Mouse (Mus musculus) layer of hippocampus, postnatal 36 days (tissue): ENCODE measurements around the gene Fbxo6. TPM values are rescaled to one million over a fixed set of nuclear protein-coding genes. Genes with fewer than 3 reads are reported as not detected.

Experiments used
- DNase-seq, 2 experiments: peaks; one replicate each; pipeline ENCODE4 v3.0.0; 2022
- total RNA-seq, 2 experiments: library from RNA; stranded (reverse); gene quantifications; 2 replicates each; pipeline ENCODE4 v1.2.3; 2021

Gene Fbxo6
- total RNA-seq, 2 experiments from 2014 or later = 28.5 to 29.1 TPM

DNA sequence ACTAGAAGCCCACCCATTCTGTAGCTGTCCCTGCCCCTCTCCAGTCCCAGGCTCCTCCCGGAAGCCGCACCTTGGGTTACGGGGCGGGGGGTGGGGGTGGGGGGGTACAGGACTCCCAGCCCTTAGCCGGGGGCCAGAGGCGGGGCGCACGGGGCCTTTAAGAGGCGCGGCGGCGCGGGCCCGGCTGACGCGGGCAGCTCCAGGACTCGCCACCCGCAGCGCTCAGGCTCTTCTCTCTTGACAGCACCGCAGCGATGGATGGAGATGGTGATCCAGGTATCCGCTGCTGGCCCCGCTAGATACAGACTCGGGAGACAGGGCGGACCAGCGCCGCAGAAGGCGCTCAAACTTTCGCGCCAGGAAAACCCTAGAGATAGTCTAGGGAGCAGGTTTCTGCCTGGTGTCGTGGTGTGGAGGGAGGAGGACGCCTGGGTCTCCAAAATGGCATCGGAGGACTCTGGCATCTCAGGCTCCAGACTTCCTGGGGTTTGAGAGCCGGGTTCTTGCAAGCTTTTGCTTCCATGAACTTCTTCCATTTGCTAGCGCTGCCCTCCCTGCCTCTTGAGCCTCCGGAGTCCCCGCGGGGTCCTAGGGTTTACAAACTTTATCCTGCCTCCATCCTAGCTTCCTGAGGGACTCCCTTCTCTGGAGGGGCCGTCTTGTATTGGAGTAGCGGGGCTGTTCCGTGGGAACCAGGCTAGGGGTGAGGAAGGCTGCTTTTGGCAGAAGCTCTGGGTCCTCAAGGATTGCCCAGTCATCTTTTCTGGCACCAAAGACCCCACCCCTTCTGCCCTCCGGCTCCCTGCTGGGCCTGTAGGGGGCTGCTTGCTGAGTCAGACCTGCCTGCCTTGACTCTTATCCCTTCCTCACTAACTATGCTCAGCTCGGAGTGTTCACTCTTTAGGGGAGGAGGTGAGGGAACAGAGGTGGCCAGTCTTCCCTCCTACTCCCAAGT is 8.8 kb upstream of the Fbxo6 start, which contains the start of the genes Fbxo44 and Fbxo2:
TSS of gene Fbxo44 (minus strand) at position 47 of the 955 bp plus-strand sequence.
TSS of gene Fbxo2 (plus strand) at position 186 of the 955 bp plus-strand sequence.
- DNase-seq = peak; percentile 51 to 58

DNA sequence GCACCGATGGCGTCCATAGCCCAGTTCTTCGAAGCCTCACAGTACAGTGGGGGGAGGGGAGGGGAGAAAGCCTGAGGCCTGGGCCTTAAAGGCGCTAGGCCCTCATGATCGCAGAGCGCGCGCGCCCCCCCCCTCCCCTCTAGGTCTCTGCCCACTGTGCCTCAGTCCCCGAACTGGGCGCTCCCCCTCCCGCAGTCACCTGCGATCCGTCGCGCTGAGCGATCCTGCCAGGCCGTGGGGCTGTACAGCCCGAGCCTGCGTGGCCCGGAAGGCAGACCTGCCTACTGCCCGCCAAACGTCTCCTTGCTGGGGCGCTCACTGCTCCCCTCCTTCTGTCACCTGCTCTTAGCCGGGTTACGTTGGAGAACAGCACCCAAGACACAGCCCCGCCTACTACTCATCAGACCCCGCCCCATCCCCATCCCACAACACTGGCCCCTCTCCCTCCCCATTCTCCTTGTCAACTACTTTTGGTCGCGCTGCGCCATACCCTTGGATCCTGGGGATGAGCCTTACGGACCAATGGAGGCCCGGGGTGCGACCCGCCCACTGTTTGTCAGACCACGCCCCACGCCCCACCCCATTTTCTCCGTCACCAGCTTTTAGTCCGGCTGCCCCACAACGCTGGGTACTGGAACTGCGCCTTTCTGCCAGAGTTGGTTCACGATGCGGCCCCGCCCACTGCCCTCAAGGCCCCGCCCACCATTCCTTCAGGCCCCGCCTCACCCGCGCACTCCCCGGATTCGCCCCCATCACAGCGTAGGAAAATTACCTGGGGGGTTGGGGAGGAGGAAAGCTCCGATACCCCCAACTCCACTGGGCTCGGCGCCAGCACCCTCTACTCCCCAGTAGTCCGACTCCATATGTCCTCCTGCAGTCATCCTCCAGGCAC is 7.8 kb upstream of the Fbxo6 start:
- DNase-seq = peak; percentile 97 to 98

DNA sequence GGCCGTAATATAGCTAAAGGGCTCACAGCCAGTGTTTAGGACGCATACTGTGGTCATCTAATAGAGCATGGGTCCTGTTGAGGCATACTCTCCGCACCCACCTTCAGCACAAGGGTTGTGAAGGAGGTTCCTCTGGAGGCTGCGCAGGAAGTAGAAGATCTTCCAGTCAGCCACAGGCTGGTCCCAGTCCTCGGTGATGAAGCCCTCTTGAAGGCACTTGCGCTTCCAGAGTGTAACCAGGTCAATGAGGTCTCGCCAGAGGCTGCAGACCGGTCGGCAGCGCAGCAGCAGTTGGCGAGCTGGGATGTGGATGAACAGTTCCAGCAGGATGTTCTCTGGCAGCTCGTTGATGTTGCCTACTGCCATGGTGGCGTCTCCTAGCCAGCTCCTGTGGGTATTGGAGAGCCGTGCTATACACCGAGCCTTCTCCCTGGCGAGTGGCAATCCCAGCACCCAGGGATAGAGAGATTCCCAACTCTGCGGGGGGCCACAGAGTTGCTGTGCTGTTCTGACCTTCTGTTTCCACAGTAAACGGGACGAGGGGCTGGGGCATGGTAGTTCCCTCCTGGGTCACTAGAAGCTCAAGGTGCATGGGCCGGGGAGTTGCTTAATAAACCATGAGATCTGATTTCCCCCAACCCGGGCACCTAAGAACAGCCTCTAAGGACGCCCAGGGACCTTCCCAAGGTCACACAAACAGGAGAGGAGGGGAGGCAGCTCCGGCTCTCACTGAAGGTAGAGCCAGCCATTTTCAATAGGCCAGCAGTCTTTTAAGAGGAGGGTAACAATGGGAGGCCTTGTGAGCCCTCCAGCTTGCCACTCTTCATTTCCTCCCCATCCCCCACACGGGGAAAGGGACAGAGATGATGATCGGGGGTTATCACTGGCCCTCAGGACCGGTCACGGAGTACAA is 6.8 kb upstream of the Fbxo6 start:
- DNase-seq = peak; percentile 56 to 61

DNA sequence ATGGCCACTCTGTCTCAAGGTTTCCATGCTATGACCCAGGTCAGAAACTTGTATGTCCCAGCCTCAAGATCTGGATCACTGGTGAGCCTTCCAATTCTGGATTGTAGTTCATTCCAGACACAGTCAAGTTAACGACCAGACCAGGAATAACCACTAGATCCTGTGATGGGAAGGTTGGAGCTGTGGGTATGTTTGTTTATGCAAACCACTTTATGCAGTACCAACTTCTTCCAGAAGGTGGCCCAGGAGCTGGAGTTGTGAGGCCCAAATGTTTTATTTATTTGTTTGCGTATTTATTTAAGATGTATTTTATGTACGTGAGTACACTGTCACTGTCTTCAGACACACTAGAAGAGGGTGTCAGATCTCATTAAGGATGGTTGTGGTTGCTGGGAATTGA is 3.0 kb upstream of the Fbxo6 start:
- no peak for DNase-seq

DNA sequence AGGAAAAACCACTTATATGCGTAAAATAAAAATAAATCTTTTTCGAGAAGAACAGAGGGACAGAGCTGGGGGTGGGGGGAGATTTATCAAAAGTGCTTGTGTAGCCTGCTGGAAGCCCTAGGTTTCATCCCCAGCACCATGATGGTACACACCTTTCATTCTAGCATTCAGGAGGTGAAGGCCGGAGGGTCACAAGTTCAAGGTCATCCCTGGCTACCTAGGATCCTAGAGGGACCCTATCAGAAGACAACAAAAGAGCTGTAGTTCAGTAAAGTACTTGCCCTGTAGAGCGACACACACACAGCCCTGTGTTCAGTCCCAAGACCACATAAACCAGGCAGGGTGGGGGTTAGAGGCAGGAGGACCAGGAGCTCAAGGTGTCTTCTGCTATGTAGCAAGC is 2.1 kb upstream of the Fbxo6 start:
- no peak for DNase-seq

DNA sequence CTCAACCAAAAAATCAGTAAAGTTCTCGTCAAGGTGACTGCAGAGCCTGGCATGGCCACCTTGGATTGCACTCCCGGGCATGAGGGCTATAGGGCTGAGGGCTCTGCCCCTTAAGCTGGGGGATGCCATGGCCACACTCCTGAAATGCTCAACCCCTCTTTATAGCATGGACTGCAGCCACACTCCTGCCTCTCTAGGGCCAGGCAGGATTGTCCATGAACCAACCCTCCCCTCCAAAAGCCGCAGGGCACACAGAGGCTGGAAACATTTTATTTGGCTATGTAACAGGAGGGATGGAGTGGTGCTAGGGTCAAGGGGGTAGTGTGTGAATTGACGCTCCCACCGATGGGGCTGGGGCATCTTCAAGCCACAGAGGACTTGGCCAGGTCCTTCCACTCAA is 607 bp upstream of the Fbxo6 start:
- DNase-seq = no peak

DNA sequence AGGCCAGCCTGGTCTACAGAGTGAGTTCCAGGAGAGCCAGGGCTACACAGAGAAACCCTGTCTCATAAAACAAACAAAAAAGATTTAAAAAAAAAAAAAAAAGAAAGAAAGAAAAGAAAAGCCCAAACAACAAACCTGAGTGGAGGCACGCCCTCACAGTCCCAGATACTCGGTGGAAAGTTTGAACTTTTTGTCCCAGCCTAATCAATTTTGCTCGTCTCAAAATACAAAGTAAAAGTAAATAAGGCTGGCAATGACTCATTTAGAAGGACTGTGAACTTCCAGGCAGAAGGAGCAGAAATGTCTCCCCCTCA is 1.0 kb downstream of the Fbxo6 start:
- DNase-seq = no peak

DNA sequence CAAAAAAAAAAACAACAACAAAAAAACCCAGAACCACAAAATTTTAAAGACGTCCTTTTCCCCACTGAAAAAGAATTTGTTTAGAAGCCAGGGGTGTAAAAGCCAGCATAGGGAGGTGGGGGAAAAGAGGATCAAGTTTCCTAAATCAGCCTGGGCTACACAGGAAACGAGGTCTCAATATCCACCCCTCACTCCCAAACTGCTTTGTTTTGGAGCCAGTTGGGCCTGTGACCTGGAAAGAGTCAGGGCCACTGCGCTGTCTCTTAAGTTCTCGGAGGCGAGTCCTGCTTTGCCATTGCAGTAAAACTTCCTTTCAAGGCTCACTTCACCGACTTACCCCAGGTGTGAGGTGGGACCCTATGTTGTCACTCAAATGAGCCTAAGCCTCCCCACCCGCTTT is 1.7 kb downstream of the Fbxo6 start:
- no peak for DNase-seq

DNA sequence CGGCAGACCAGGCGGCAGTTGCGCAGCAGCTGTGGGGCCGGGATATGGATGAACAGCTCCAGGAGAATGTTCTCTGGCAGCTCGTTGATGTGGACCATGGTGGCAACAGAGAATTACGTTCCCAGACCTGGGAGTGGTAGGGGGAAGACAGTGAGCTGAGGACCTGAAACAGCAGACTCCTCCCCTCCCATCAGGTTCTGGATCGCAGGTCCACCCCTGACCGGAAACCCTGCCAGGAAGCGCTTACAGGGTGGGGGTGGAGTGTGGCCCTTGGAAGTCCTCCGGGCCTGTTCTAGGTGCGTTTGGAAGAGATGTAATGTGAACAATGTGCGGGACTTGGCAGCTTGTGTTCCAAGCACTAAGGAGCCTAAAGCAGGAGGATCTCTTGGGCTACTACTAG is 2.4 kb downstream of the Fbxo6 start:
- DNase-seq = no peak

DNA sequence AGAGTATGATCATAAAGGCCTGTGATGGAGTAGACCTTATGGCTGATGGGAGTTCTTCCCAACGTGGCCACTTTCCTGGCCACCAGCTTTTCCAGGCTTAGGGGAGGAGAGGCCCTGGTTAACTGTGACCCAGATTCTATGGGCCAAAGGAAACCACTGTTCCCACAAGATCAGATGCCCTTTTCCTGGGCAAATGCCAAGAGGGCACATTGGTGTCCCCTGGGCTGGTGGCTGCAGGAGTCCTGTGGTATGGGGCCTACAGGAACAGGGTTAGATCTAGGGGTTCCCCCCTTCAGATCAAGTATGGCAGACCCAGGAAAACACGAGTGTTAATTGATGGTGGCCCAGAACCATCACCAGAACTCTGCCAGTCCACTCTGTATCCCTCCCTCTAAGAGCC is 4.2 kb downstream of the Fbxo6 start:
- DNase-seq = no peak

DNA sequence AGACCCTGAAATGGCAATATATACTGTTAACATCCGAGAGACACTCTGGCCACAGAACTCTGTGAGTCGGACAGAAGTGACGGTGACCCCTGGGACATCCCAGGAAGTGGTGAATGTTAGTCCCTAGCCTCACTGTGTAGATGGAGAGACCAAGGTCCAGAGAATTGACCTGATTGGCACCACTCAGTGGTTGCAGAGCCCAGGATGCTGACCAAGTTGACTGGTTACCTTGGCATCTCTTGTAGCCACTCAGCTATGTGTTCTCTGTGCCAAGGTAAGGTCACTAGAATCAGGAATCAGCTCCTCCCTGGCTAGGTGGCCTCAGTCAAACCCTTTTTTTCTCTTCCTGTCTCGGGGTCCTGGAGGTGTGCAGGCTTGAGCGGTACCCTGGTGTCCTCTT is 8.2 kb downstream of the Fbxo6 start:
- no peak for DNase-seq

DNA sequence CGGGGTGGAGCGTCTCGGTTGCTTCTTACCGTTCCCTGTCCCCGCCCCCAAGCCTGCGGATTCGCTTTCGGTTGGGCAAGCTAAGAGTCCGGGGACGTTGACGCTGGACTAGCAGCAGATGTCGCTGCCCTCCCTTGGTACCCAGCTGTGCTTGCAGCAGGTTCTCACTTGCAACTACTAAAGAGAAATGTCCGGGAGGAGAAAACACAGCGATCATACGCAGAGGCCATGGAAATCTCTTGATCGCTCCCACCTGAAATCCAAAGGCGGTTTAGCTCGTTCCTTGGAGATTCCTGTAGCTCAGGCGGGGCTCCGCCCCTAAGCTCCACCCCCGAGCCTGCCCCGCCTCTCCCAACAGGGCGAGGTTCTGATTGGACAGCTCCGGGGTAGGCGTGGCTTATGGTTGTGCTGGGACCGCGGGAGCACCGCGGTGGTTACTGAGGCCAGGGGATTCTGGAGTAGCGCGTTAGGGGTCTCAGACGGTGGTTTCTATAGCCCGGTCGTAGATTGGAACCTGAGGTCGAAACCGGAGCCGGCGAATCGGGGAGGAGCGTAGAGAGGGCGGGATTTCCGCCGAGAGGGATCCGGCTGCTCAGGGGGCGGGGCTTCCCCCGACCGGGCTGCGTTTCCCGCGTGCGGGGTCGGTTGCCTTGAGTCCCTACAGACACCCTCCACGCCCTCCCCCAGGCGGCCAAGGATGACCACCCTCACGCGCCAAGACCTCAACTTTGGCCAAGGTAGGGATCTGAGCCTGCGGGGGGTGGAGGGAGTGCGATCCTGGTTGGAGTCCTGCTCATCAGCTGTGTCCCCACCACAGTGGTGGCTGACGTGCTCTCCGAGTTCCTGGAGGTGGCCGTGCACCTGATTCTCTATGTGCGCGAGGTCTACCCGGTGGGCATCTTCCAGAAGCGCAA is 11.6 kb downstream of the Fbxo6 start:
- DNase-seq = peak; percentile 94

DNA sequence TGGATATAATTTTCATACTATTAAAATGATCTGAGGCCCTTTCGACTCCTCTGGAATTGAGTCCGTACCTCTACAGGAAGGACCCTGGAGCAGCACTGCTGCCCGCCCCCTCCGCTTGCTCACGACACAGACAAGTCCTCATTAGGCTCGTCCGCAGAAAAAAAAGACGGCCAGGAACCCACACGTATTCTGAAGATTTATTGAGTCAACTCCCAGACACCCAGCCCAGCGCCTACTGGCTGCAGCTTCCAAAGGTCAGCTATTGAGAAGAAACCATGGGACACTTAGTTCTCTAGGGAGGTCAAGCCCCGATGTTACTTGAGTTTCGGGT is 12.2 kb downstream of the Fbxo6 start:
- DNase-seq = no peak

DNA sequence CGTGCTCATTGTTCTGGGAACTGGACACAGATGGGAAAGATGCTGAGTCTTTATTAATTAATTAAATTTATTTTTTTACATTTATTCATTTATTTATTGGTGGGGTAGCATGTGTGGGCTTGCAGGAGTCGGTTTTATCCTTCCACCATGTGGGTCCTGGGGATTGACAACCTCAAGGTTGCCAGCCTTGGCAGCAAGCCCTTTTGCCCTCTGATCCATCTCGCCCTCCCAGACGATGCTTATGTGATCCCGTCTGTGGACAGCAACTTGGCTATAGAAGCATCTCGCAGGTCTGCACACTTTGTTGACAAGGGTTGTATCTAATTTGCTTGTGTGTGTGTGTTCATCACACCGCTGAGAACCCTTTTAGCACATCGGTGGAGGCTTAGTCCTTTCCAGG is 14.4 kb downstream of the Fbxo6 start:
- DNase-seq = no peak

DNA sequence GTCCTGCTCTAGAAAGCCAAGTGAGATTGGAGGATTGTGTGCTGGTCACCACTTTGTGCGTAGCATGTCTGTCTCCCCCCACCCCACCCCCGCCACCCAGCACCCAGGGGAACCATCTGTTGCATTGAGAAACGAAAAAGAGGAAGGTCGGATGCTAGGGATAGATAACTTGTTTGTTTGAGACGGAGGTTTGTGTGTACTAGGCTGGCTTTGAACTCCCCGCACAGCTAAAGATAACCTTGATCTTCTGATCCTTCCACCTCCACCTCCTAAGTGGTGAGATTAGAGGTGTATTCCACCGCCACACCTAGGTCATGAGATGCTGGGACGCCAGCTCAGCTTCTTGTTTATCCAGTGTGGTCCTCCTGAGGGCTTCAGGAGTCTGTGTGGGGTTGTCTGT is 17.0 kb downstream of the Fbxo6 start:
- DNase-seq = no peak

DNA sequence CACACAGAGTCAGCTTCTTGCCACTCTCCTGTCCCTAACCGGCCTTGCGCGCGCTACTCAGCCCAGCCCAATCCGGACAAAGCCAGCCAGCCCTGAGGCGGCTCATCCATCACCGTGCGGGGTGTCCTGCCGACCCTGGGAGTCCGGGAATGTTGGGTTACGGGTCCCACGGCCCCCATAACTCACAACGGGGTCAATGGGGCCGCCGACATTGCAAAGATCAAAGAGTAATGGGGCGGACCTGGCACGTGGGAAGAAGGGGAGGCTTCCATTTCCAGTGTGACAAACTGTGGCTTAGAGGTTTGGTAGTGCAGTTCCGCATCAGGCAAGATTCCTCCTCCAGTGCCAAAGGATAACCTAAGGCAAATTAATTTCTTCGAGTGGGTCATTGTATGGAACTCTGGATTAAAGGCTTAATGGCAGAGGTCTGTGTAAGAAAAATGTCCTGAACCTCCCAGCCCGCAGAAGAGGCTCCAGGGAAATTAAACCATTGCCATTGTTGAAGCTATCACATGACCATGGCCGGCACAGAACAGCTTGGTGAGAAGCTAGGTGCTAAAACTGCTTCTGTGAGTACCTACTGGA is 20.4 kb downstream of the Fbxo6 start:
- no peak for DNase-seq

DNA sequence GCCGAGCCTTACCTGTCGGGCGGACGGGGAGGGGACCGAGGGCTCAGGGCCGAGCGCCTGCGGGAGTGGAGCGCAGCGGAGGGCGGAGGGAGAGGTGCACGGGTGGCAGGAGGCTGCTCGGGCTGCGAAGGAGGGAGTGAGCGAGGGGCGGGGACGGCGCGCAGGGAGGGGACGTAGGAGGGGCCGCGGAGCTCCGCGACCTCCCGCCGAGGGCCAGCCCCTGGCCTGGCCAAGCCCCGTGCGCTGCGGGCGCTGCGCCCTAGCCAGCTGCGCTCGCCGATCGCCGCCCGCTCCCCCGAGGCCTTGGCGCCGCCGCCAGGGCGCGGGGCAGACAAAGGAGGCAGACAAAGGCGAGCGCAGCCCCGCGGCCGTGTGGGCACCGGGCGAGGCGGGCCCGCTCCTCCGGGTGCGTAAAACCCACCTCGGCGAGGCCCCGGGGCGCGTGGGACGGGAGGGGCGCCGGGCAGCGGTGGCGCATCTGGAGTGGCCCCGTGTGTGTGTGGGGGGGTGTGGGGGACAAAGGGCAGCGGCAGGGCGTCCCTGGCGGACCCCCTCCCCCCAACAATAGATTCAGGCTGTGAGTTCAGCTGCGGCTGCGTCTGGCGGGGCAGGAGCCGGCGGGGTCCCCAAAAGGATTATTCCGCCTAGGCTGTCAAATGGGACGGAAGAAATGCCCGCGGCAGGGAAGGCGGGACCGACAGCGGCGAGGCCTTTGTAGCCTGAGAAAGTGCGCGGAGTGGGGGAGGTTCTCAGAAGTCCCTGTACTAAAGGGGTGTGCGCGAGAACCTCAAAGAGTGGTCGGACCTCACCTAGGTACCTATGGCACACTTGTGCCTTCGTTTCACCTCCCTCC is 21.2 kb downstream of the Fbxo6 start, which contains the start of gene Draxin:
TSS of gene Draxin (minus strand) at position 138 of the 853 bp plus-strand sequence.
- no peak for DNase-seq

DNA sequence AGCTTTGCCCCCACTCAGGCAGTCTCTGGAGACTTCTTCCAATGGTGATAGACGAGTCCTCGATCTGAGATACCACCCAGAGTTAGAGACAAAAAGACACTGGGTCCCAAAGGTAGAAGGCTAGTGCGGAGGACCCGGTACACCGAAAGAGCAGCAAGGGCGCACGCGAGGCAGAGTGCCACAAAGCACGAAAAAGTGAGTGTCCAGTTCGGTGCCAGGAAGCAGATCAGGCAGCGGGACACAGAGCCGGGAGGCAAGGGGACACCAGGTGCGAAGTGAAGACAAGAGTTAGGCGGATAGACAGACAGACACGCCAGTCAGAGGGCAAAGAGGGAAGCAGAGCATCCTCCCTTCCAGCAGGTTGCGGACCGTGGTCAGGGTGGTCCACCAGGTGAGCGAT is 21.8 kb downstream of the Fbxo6 start, which contains the start of gene Mad2l2:
TSS of gene Mad2l2 (plus strand) at position 252 of the 400 bp plus-strand sequence.
- no peak for DNase-seq

DNA sequence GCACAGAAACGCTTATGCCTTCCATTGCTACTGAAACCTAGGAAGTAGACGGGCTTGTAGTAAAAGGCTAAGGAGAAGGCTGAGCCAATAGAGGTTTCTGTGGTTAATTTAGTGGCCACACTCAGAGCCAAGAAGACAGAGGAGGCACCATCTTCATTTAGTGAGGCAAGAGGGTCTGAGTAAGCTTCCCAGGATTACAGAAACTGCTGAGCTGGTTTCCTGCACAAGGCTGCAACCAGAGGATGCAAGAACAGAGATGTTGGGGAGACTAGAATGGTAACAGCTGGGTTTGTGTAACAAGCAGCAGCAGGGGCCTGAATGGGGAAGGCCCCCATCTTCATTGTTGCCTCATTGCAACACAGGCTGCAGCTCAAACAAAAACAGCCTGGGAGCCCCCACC is 23.3 kb downstream of the Fbxo6 start:
- DNase-seq = no peak

DNA sequence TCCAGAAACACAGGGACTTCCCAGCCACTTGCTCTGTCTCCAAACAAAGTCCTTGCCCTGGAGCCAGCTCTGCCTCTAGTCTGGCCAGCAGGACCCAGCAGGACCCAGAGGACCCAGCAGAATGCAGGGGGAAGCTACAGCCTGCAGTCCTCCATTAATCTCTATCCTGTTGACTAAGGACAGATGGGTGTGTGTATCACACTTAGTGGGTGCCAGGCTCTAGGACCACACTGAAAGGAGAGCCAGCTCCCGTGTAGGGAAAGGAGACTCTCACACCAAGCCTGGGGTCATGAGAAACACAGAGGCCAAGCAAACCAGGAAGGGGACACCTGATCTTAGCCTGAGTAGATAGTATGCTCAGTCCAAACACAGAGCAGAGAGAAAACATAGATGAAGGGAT is 23.7 kb downstream of the Fbxo6 start:
- no peak for DNase-seq
